Mouse (Mus musculus) cerebellum, adult 9-11 months (tissue): ENCODE measurements around the gene Usp20.
A peak's percentile ranks its signal among the peaks of the same experiment; 100 is the strongest.

Experiments
- DNase-seq: peaks from one replicate; pipeline ENCODE4 v3.0.0; 2022

Usp20 gene

GRCm38 (mm10) chr2:30990221-30990620 lies 8.1 kb downstream of the Usp20 start:
- DNase-seq: no peak

- no peak for DNase-seq
Observed at GRCm38 (mm10) chr2:30994853-30995252, 12.8 kb downstream of the Usp20 start.

DNA sequence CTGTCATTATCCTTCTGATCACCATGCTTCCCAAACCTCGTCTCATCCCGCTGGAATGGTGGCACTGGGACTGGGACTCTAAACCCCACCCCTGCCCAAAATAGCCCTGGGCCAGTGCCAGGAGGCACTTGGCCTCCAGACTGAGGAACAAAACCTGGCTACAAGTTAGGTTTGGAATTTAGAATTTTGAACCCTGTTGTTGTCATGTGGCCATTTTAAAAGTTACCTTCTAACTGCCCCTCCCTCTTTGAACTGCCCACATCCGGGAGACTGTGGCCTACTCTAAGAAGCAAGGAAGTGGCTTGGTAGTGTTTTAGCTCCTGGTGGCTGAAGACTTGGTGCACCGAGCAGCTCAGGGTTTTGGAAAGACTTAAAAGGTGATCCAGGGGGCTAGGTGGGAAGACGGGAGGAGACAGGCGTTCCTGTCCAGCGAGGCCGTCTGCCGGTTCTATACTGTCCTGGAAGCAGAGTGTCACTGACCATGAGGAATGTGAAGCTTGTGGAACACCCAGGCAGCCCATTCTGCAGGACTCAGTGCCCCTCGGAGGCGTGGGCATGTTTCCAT lies 13.4 kb downstream of the Usp20 start:
- DNase-seq: peak; percentile 50

- DNase-seq: no peak
Observed at GRCm38 (mm10) chr2:30998443-30999260, 16.6 kb downstream of the Usp20 start.

- peak; percentile 70 for DNase-seq
Observed at GRCm38 (mm10) chr2:31002857-31003256, 20.8 kb downstream of the Usp20 start.

GRCm38 (mm10) chr2:31005453-31005852 lies 23.4 kb downstream of the Usp20 start:
- DNase-seq: no peak

- no peak for DNase-seq
Observed at GRCm38 (mm10) chr2:31006434-31006833, 24.4 kb downstream of the Usp20 start.

DNA sequence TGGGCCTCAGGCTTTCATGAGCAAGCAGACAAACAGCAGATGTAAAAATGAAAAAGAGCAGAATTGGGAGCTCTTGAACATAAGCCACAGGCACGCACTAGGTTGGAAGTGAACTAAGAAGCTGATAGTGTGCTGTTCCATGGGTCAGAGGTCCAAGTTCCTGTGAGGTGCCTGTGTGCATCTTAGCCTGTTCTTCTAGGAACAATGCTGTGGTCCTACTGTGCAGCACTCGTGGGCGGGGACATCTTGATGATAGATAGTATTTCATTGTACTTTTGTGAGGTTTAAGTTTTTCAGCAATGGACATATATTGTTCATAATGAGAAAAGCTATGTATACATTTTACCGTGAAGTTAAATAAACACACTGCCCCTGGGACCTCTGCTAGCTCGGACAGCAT lies 25.1 kb downstream of the Usp20 start:
- DNase-seq: no peak

GRCm38 (mm10) chr2:31013371-31014120 lies 31.5 kb downstream of the Usp20 start:
- no peak for DNase-seq

DNA sequence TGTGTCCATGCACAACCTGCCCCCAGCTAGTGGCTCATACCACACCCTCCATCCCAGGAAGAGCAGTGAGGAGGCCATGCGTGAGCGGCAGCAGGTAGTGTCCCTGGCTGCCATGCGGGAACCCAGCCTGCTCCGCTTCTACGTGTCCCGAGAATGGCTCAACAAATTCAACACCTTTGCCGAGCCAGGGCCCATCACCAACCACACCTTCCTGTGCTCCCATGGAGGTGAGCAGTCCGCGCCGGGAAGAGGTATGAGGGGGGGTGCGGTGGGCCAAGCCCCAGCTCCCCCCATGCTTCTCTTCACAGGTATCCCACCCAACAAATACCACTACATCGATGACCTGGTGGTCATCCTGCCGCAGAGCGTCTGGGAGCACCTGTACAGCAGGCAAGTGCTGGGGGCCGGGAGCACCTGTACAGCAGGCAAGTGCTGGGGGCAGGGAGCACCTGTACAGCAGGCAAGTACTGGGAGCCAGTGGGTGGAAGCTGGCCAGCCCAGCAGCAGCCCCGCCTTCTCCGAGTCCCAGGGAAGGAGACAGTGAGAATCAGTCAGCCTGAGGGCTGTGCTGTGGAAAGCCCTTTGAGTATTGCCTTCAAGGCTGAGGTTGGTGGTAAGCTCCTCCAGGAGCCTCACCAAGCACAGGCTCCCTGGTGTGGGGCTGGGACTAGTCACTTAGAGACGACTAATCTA lies 35.7 kb downstream of the Usp20 start:
- DNase-seq: peak; percentile 81

- peak; percentile 97 for DNase-seq
Observed at GRCm38 (mm10) chr2:31018519-31018918, 36.4 kb downstream of the Usp20 start.

- DNase-seq: peak; percentile 81
Observed at GRCm38 (mm10) chr2:31019011-31019410, 36.9 kb downstream of the Usp20 start.

DNA sequence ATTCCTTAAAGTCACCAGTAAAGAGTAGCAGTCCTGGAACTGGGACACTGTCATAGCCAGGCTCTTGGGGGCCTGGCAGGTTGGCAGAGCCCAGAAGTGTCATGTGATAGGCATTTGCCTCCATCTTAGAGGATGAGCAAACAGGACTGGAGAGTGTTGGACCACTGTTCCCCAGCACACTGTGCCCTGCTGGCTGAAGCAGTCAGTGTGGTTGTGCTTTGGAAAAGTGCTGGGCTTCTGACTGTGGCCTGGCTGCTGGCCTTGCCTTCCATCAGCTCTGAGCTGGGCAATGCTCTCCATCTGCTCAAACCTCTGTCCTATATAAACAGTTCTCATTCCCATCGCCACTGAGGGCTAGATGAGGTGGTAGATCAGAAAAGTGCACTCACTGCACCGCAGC lies 38.1 kb downstream of the Usp20 start:
- DNase-seq: peak; percentile 66

- peak; percentile 47 for DNase-seq
Observed at GRCm38 (mm10) chr2:31023940-31024339, 41.9 kb downstream of the Usp20 start.

- peak; percentile 79 for DNase-seq
Observed at GRCm38 (mm10) chr2:31024618-31025370, 42.7 kb downstream of the Usp20 start.

DNA sequence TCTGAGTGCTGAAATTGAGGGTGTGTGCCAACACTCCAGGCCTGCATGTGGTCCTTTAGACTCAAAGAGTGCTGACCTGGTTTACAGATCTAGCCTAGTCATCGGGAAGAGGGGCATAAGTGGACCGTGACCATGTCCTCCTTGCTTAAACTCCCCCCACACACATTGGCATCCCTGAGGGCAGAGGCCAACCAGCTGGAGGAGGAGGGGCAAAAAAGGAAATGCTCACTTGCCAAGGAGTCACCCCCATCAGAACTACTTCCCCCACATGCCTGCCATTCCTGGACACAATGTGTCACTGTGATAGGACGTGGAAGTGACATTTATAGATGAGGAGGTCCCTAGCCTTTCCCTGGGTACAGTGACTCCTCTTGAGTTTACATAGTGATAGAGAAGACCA lies 43.4 kb downstream of the Usp20 start:
- peak; percentile 61 for DNase-seq

DNA sequence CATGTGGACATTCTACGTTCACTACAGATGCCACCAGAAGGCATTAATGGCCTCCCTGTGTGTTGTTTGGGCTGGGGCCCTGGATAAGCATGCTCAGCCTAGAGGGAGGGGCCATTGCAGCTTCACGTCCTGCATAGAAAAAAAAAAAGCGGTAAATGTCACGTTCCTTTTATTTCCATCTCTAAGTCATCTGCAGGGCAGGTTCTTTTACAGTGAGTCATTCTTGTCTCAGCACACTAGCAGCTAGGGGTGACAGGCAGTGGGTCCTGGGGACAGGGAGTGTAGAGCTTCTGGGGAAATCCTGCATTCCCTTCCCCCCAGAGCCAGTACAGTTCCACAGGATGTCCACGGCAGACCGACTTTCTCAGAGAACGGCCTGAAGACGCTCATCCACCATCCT lies 44.6 kb downstream of the Usp20 start:
- no peak for DNase-seq

DNA sequence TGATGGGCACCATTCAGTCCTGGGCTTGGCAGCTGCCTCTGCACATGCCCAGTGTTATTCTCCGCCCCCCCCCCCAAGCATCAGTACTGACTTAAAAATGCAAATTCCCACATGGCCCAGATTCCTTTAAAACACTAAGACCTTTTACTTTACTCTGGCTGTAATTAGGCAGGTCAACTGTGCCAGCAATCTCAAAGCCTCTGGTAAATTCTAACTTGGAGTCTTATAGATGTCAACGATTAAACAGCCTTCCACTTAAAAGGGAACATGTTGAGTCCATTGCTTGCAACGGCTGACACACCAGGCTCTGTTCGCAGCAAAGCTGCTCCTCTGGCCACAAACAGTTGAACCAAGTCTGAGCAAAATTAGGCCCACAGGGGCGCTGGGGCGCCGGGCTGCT lies 49.9 kb downstream of the Usp20 start:
- no peak for DNase-seq

DNA sequence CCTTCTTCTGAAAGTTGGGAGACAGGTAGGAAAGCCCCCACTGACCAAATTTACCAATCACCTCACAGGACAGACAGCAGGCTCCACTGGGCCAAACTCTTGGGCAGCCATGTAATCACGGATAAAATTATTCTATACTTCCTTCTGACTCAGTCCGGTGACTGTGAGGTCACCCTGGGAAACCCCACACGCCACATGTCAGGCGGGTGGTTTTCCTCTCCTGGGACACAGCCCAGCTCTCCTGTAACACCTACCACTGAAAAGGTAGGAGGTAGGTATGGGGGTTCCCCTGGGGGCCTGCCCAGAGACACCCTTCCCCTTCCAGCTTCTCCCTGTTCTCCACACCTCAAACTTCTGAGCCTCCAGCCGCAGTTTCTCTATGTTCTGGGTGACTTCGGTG lies 54.7 kb downstream of the Usp20 start:
- DNase-seq: no peak

GRCm38 (mm10) chr2:31040043-31040442 lies 58.0 kb downstream of the Usp20 start:
- DNase-seq: no peak

GRCm38 (mm10) chr2:31040487-31040886 lies 58.4 kb downstream of the Usp20 start:
- DNase-seq: no peak

DNA sequence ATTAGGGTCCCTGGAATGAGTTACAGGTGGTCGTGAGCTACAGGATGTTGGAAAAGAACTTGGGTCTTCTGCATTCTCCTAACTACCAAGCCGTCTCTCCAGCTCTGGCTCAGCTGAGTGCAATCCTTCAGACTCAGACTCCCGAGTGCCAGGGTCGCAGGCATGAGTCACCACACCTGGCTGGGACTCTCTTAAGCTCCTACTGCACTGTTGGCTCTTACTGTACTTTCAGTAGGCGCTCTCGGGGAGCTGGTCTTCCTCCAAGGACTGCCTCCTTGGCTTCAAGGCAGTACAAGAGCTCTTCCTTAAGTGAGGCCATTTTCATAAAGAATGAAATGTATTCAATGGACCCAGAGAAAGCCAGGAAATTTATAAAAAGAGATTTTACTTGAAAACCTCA lies 59.3 kb downstream of the Usp20 start:
- no peak for DNase-seq

GRCm38 (mm10) chr2:31042881-31043280 lies 60.8 kb downstream of the Usp20 start:
- no peak for DNase-seq
